Mouse (Mus musculus) liver, embryonic 14.5 days (tissue): ENCODE measurements around the gene Trpv4.

Source experiments
- CTCF ChIP-seq: IDR thresholded peaks from 2 replicates; pipeline ENCODE4 v1.5.1; 2016; ENCODE audit warnings: antibody characterized with exemption, low read depth, control low read depth
- EP300 ChIP-seq: IDR thresholded peaks from 2 replicates; pipeline ENCODE4 v1.6.1; 2016; ENCODE audit warnings: antibody characterized with exemption, low read depth

GRCm38 (mm10) chr5:114597222-114597621 is 61.0 kb downstream of the Trpv4 start:
- TF ChIP-seq EP300 (no peak), CTCF (no peak)
